Mouse (Mus musculus): Measurements from ENCODE around the gene Rnf11.

The Rnf11 gene

DNA sequence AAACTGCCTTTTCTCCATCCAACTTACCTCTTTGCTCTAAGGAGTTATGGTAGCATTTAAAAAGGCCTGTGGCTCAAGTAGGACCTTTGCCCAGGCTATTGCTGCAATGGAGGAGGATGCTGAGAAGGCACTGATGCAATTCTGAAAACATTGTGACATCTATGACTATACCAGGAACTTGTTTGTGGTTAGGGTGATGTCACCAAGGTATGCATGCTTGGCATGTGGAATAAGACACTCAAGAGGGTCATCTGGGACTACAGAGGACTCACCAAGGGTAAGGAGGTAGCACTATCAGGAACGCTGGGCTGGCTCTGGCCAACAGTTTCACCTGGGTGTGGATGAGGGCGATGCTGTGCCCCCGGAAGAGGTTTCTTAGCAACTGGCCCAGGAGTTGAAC, at the start of gene Rnf11:
Rnf11 (minus strand) TSS at position 108 of the 400 bp plus-strand sequence.
- DNase-seq (ENCODE audit: low spot score): no peak

DNA sequence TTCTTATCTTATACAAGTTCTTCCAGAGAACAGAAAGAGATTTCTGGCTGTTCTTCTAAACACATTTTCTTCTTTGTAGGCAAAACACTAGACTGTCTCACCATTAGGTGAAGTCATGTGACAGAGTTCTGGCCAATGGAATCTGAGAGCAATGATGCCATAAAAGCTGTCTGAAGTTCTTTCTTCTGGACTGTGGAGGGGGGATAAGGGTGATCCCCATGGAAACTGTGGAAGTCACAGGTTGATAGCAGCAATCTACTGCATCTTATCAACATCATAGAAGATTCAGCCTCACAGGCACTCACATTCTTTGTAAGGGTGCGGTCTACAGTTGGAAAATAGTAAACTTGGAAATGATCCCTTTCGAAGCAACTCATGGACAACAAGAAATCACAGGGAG, 46.6 kb upstream of the Rnf11 start, which contains the start of gene 4930522H14Rik:
4930522H14Rik (minus strand) TSS at position 187 of the 400 bp plus-strand sequence.
- DNase-seq (ENCODE audit: low spot score): no peak

DNA sequence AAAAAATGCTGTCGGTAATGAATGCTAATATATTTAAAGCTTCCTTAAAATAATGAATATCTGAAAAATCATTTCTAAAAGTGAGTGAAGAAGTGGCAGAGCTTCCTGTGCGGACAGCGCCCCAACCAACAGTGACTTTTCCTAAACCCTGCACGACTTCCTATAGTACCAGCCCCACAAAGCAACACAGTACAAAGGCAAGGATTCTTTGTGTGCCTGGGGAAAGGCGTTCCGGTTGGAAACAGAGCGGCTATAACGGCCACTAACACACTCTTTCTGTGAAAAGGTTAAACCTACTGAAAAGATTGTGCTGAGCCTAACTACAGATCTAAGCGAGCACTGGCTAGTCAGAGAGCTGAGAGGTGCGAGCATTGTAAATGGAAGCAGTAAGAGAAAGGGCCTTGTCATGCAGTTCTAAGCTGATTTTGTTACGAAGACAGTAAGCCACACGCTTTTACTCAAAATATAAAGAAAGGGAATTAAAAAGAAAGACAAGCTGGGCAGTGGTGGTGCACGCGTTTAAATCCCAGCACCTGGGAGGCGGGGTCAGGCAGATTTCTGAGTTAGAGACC, 45.8 kb upstream of the Rnf11 start:
- no peak for DNase-seq (ENCODE audit: low spot score)

DNA sequence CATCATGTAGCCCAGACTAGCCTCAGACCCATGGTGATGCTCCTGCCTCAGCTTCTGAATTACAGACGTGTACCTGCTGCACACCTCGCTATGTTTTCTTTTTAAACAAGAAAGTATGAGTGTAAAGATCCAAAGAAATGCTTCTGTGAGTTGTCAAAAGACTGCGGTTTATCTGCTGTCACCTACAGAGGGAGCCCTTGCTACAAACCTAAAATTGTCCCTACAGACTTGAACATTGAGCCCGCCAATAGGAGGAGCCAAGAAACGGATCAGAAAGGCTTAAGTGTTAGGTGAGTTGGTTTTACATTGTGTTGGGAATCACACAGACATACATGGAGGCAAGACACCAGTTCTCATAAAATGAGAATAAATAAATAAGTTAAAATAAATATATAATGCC, 20.4 kb upstream of the Rnf11 start:
- DNase-seq (ENCODE audit: low spot score): no peak

DNA sequence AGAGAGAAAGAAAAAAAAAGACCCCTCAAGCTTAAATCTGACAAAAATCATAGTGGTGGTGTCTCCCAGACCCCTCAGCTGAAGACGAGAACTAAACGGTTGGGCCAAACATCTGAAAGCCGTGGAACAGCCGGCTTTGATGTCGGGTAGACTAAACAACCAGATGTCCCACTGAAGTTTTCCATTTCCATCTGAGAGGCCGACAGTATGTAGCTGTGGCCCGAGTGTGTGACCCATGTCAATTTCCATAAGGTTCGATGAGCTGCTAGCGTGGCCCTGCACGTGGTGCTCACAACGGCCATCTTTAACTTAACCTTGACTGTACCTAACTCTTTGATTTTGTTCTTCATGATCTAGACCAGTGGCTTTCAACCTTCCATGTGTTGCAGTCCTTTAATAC, 13.9 kb upstream of the Rnf11 start:
- DNase-seq (ENCODE audit: low spot score): no peak

DNA sequence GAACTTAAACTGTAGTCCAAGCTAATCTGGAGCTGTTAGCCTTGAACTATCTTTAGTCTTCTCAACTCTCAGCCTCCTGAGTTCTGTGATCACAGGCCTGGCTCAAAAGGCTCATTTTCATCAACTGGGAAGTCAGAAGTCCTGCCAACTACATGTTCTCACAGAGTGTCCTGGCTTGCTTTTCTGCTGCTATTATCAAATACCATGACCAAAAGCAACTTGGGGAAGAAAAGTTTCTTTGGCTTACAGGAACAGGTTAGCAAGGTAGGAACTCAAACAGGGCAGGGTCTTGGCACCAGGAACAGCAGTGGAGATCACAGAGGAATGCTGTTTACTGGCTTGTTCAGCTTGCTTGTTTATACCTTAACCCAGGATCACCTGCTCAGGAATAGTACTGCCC, 9.1 kb upstream of the Rnf11 start:
- no peak for DNase-seq (ENCODE audit: low spot score)

DNA sequence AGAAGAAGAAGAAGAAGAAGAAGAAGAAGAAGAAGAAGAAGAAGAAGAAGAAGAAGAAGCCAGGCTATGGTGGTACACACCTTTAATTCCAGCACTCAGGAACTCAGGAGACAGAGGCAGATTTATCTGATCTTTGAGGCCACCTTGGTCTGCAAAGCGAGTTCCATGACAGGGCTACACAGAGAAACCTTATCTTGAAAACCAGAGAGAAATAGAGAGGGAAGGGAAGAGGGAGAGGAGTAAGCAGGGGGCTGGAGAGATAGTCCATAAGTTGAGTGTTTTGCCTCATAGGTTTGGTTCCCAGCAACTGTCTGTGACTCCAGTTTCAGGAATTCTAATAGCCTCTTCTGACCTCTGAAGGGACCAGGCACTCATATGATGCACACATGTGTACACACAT, 4.3 kb upstream of the Rnf11 start:
- DNase-seq (ENCODE audit: low spot score): no peak

DNA sequence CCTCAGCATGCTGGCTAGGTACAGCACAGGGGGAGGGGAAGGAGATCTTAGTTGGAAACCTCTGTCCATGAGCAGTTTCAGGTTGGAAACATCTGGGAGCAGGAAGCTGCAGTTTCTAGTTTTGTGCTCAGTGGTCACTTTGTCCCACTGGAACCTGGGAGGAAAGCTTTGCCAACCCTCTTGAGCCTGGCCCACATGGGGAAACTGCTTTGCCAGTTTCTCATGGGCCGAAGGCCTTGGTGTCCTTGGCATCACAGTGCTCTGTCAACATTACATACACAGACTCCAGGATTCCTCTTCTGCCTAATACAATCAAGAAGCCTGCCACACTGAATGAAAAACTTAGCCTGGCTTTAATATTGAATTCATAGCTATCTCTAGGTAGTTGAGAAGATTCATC, 1.8 kb downstream of the Rnf11 start:
- no peak for DNase-seq (ENCODE audit: low spot score)

DNA sequence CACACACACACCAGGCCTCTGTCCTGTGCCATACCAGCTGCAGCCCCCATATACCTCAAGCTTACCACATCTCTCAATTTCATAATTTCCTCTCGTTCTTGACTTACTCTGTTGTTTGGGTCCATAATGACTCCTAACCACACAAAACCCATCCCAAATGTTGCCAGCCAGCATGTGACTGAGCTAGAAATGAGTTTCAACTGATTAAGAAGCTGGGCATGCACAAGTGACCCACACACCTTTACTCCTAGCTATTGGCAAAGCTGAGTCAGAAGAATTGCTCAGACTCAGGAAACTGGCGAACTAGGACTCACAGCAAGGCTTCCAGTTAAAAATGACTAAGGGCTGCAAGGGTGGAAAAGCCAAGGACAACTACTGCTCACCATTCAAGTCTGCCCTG, 3.1 kb downstream of the Rnf11 start:
- no peak for DNase-seq (ENCODE audit: low spot score)

DNA sequence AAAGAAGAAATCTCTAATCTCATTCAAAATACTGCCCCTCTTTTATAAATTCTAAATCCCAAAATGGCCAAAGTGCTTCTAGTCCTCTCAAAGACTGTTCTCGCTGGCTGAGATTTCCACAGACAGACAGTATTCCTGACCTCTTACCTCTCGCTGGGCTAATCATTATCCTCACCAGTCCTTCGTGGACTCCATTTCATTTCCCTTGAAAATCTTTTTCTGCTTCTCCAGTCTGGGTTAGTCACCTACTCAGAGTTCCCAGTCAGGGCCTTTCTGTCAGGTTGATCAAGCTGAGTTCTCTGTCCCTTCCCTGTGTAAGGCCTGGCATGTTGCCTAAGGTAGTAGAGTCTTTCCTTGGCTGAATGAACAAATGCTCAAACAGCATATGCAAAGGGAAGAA, 7.1 kb downstream of the Rnf11 start:
- no peak for DNase-seq (ENCODE audit: low spot score)

DNA sequence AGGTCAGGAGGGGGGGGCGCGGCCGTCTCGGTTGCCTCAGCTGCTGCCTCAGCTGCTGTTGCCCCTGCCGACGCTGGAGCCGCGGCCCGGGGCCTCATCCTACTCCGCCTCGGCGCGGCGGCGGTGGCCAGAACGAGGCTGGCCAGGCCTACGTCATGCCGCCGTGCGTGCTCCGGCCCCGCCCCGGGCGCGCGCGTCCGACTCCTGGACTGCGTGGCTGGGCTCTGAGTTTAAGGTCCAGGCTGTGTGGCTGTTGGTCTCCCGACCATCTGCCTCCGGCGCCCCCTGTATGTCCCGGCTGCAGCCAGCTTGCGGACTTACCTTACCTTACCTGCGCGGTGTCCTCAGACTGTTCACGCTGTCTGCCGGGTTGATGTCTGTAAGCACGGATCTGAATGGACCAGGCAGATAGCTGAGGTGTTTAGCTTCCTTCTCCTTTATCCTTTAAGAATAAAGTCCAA, 7.9 kb downstream of the Rnf11 start:
- peak; percentile 91 for DNase-seq (ENCODE audit: low spot score)

DNA sequence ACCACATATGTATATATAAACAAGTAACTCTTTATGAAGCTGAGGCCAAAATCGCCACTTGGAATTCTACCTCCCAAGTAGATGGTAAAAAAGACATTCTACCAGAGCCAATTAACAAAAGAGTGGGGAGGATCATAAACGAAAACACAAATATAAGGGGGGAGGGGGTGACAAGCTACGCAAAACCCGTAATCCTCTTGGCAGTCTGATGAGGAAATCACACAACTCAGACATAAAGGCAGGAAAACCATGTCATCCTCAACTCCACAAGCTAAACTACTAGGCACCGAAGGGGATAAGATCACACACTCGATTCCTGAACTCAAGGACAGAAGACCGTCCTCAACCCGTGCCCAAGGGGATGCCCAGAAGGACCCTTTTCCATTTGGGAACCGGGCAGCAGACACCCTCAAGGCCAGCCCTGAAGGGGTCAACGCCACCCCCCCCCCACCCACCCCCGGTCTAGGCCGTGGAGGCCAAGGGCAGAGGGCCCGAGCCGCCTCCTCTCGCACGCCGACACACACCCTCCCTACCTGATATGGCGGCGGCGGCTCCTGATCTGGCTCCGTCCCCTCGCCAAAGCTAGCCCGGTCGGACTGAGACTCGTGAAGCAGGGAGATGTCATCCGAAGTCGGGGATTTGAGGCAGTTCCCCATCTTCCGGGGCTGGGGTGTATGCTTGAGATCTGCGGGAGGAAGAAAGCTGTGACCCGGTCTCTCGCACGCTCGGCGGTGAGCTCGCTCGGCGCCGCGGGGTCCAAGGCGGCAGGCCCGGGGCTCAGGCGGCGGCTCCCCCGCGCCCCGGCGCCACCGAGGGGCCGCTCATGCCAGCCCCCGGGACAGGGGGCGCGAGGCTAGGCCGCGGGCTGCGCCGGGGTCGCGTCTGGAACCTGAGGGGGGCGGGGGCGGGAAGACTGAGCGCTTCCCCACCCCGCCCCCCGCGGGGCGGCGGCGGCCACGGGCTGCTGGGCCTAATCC, 8.7 kb downstream of the Rnf11 start:
- peak; percentile 60 for DNase-seq (ENCODE audit: low spot score)

DNA sequence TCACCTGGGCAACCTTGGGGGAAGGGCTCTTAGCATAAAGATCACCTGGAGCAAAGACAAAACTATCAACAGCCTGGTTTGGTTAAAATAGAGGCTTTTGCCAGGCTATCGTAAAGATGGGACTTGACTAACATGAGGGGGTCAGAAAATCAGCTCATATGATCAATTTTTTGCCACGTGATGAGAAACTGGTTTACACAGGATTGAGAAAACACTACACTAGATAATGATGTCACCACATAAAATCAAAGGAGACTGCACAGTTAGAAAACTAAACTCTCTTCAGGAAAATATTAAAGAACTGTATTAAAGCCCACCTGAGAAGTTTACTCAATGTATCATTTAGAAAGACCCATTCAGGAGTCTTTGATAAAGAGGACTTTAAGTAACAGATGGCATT, 9.4 kb downstream of the Rnf11 start:
- DNase-seq (ENCODE audit: low spot score): no peak

DNA sequence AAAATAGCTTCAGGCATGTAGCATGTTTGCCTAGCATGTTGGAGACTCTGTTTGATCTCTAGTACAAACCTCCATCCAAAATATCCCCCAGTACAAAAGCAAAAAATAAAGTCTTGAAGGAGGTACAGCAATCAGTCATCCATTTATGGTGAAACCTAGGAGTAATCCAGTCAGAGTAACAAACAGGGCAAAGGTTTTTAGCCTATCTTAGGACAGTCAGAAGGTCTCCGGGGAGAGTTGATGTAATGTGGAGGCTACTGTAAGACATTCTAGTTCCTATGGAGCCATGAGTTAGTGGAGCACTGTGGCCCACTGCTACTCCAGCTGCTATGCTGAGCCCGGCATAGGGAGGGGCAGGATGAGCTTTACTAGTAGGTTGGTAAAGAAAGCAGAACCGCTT, 12.0 kb downstream of the Rnf11 start:
- DNase-seq (ENCODE audit: low spot score): no peak

DNA sequence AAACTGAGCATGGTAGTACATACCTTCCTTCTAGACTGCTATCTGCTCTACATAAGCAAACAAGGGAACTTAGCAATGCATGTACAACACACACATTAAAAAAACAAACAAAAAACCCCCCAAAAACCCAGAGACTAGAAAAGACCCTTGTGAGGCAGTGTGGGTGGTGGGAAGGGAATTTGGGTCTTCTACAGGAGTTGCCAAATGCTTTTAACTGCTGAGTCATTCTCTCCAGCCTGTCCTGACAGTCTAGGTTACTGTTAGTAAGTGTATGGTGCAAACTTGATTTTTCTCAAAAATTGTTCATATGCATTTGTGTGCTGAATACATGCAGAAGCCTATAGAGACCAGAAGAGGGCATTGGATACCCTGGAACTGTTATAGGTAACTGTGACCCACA, 12.9 kb downstream of the Rnf11 start:
- no peak for DNase-seq (ENCODE audit: low spot score)

DNA sequence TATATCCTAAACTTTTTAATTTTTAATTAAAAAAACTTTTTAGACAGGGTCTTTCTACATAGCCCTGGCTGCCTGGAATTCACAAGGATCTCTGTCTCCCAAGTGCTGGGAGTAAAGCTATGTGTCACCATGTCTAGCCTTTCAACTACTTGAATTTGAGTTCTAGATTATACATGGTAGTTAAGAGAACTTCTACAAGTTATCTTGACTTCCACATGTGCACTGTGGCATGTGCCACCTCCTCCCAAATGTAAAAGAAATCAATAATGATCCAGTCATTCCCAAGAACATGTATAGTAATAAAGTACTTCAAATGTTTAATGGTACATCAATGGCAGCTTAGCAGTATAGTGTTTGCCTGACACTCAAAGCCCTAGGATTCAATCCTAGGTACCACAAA, 16.8 kb downstream of the Rnf11 start:
- no peak for DNase-seq (ENCODE audit: low spot score)

DNA sequence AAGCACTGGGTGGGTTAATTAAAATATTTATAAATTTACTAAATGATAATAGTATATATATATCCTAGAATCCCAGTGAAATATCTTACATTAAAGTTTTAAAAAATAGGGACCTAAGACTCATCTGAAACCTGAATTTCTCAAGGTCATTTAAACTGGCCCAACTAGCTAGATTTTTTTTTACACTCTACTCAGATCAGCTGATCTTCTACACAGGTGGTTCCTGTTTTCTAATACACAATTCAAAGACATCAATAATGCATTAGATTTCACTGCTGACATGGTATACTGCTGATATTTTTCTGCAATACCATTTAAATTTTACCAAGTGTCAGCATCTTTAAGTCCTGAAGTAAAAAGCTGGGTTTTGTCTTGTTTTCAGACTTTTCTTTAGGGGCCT, 20.6 kb downstream of the Rnf11 start:
- no peak for DNase-seq (ENCODE audit: low spot score)

DNA sequence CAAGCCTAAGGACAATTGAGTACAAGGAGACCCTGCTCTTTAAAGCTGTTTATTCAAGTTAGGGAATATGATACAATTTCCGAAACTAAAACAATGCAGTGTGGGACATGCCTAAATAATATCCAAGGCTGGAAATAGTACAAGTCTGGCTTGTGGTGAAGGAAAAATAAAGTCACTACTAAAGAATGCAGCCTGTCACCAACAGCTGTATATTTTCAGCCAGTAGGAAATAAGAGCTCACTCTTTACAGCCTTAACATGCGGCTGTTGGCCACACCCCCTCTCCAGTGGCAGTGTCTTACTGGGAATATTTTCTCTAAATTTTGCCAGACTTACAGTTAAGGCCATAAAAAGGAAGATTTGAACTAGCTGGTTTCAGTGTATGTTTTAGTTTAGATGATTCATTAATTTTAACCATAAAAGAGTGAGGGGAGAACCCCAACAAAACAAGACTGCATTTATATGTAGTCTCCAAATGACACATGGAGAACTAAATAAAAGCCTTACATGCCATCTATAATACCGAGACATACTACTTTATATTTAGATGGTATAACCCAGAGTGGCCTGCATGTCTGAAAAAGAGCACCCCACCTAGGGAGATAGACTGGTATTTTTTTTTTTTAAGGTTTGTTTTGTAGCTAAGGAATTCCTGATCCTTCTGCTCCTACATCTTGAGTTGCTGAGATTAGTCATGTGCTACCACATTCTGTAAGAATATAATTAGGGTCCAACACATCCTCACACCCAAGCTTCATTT, 23.9 kb downstream of the Rnf11 start:
- no peak for DNase-seq (ENCODE audit: low spot score)

DNA sequence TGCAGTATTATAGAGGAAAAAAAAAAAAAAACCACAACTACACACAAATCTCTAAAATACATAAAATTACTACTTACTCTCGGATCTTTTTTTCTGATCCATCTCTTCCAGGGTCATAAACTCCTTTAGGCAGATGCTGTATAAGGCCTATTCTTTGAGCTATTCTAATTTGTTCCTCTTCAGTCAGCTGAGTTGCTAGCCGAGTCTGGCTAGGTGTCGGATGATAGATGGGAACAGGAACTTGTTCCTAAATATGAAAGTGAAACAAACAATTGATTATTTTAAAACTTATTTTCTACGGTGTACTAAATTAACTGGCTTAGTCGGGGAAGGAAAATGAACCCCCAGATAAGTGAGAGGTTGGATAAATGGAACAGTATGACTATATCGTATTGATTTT, 27.7 kb downstream of the Rnf11 start:
- DNase-seq (ENCODE audit: low spot score): no peak

DNA sequence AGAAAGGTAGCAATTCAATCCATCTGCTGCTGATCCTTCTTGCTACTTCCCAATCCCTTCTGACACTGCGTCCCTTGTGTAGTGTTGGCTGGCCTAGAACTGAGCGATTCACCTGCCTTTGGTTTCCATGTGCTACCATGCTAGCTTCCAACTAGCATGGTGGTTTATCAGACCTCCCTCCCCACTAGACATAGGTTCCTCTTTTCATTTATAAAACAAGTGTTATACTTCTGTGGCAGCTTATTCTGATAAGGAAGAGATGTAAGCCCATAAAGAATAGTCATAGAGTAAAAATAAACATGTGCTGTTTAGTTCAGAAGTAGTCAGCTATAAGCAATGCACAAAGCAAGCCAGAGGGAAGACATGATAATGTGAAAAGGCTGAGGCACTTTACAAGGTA, 36.0 kb downstream of the Rnf11 start:
- no peak for DNase-seq (ENCODE audit: low spot score)

DNA sequence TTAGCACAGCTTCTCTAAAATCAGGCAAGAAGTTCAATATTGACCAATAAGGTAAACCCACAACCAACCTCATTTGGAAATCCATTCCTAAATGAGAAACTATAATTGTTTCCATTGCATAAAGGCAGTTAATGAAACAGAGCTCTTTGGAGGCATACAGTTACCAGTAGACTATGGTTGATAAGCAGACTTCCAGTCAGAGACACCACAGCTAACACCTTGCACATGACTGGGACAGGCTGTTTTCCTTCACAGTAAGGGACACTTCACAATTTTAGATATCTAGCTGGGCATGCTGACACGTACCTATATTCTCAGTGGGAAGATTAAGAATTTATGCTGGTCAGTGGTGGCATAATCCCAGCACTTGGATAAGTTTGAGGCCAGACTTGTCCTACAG, 38.6 kb downstream of the Rnf11 start:
- DNase-seq (ENCODE audit: low spot score): no peak

DNA sequence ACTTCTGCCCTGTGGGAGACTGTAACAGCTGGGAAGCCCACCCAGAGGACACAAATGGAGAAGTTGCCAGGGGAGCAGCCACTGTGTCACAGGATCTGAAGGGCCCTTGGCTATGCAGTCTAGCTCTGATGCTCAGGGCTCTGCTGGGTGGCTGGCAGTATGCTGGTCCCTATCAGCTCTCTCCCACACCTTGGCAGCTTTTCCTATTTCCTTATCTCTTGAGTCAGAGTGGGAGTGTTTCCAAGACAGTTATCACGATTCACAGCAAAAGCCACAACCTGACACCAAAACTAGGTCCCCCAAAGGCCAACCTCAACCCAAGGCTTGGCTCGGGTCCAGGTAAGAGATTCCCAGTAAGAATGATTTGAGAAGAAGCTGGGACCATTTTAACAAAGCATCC, 39.1 kb downstream of the Rnf11 start:
- peak; percentile 26 for DNase-seq (ENCODE audit: low spot score)

DNA sequence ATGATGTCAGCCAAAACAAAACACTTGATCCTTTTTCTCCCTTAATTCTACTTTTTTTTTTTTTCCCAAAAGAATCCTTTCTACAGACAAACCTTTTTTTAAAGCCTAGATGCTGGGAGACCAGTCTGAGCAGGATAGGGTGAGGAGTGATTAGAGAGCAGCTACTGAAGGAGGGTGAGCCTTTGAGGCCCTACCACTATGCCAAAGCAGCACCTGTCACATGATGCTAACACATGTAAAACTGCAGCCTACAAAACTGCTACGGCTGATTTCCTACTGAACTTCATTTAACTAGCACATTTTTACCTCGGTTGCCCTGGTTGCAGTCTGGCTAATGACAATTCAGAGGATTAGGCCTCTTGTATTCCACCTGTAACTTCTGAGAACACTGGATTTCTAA, 39.6 kb downstream of the Rnf11 start:
- DNase-seq (ENCODE audit: low spot score): no peak

Measured in ovary, postnatal 36 days (tissue).